Mouse (Mus musculus) naive thymus-derived CD4-positive, alpha-beta T cell, adult 2 months (primary cell): ENCODE results near the gene Gtf2h3.
A peak's percentile ranks its signal among the peaks of the same experiment; 100 is the strongest.

Source experiments
- DNase-seq: peaks from one replicate; pipeline ENCODE4 v3.0.0-alpha.2; 2011; ENCODE audit warnings: low read depth

The Gtf2h3 gene

DNA sequence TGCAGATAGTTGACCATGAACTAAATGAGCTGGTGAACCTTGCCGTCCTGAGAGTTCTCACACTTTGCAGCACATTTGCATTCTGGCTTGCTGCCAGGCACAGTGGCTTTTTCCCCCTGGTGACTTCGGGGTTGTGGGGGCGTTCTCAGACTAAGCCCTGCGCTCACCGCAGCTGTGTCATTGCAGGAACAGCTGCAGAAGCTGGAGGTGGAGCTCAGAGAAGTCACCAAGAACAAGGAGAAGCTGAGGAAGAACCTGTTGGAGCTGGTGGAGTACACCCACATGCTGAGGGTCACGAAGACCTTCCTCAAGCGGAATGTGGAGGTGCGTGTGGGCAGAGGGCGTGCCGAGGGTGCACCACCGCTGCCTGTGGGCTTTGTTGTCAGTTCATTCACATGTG lies 58.4 kb downstream of the Gtf2h3 start:
- no peak for DNase-seq

DNA sequence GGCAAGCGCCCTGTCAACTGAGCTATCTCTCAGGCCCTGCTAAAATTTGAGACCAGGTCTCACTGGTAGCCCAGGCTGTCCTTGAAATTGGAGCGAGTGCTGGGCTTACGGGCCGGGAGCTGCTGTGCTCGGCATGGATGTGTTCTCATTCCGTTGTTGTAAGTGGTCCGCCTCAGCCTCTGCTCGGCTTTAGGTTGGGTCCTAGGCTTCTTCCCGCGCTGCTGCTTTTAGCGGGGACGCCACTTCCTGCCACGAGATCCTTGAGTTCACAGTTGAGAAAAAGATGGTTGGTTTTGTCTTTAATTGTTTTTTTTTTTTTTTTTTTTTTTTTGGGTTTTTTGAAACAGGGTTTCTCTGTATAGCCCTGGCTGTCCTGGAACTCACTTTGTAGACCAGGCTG lies 58.9 kb downstream of the Gtf2h3 start:
- DNase-seq = peak; percentile 62
